Mouse (Mus musculus): ENCODE results near the gene Adssl1. TPM values are rescaled to one million over a fixed set of nuclear protein-coding genes. Genes with fewer than 3 reads are reported as not detected.

Gene Adssl1
- not detected for polyA plus RNA-seq (2014; fragmentation: Illumina TruSeq; extraction: RNeasy Lipid Tissue Mini Kit (QIAGEN cat#74804); ENCODE audit: low replicate concordance)

DNA sequence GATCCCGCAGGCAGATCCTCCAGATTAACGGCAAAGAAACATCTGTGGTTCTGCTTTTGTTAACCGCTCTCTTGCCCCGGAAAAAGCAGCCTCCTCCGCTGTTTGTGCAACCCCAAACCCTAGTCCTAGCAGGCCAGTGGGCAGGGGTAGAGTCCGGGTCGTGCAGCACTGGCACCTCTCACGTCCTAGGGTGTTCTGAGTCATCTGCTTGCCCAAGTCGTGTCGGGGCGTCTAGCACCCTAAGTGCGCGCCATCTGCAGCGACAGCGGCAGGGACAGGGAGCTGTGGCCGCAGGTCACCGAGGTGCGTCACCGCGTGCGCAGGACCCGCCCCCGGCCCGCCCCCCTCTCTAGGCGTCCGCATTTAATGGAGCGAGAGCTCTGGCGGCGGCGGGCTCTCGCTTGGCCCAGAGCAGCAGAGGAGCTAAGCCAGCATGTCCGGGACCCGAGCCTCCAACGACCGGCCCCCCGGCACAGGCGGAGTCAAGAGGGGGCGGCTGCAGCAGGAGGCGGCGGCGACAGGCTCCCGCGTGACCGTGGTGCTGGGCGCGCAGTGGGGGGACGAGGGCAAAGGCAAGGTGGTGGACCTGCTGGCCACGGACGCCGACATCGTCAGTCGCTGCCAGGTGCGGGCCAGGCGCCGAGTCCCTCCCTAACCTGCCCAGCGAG is at the start of gene Adssl1:
Gene Adssl1, plus strand, starts transcription at position 360 of the 668 bp plus-strand sequence.

DNA sequence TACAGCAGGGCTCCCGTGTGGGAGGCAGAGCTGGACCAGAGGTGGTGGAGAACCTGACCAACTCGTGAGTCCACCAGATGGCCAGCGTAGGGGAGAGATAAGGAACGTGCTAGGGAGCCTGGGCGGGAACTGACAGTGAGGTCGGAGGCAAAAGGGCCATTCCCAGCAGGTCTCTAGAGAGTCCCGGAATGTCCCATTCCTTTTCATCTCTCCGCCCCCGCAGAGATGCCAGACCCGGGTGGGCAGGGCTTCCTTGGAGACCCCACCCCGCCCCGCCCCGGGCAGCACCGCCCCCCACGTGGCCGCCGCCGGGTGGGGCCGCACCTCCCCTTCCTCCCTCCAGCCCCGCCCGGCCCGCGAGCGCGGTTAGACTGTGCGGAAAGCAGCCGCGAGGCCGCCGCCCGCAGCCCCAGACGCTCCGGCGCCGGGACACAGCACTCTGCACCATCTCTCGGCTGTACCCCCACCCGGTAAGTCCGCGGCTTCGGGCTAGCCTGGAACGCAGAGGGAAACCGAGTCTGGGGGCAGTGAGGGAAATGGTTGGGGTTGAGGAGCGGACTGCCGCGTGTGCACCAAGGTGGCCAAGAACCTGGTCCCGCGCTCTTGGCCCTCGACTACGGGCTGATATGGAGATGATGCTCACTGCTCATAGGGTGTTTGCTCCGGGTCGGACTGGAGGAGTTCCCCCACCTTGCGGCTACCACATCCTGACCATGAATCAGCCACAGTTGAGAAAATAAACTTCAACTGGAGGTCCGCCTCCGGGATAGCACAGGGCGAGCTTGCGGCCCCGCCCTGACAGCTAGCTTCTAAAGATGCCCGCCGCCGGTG is 31.2 kb upstream of the Adssl1 start, which contains the start of gene Inf2:
Gene Inf2, plus strand, starts transcription at position 359 of the 831 bp plus-strand sequence.

DNA sequence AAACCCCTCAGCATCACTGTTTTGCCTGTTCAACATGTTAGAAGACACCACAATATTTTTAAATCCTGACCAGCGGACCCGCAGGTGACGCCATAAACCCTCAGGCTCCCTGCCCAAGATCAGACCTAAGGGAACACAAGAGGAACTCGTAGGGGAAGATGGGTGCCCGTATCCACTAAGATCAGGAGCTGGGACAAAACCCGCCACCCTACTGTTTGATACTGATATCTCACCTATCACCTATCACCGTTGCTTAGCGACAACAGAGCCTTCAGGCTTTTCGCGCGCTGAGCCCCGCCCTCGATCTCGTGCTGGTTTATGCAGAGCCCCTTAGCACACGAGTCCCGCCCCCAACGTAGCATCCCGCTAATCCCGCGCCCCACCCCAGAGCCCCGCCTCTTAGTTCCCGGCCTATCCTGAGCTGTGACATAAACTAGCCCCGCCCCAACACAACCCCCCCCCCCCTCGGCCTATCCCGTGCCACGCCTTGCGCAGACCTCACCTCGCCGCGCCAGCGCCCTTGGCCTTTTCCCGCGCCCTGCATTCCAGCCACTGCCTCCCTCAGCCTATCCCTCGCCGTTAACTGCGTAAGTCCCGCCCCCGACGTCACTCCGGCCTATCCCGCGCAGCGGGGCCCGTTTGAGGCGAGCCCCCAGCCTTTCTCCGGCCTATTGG is 24.5 kb downstream of the Adssl1 start, which contains the start of gene Siva1:
Gene Siva1, plus strand, starts transcription at position 500 of the 675 bp plus-strand sequence.

DNA sequence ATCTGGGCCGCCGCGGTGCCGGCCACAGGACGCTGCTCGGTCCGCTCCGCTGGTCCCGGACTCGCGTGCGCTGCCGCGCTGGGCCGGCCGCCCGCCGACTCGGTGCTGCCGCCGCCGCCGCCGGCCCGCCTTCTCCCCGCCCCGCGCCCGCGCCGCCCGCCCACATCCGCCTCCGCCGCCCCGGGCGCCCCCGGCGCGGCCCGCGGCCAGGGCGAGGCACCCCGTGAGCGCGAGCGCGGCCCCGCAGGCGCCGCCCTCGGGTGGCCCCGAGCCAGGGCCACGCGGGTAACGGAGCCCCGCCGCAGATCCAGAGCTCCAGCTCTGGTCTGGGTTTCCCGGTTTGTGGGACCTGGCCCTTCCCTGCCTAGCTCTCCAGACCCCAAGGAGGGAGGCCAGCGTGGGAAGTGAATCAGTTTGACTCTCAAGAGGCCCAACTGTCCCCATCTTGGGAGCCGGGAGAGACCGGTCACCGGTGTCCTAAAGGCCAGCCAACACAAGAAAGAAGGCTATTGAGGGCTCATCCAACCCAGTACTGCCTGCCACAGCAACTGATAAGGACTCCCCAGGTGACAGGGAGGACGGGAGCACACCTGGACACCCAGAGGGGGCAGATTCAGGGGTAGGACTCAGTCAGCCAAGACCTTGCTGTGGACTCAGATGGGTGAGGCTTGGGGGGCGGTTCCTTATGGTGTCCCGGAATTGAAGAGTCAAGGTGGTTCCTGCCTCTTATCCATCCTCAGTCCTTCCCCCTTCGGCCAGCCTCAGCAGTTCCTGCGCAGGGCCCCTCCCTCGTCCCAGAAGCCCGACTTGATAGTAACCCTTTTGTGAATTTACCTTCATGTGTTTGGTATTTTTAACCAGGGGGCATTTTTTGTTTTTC is 54.5 kb downstream of the Adssl1 start, which contains the start of gene Akt1:
Gene Akt1, minus strand, starts transcription at position 753 of the 880 bp plus-strand sequence.

DNA sequence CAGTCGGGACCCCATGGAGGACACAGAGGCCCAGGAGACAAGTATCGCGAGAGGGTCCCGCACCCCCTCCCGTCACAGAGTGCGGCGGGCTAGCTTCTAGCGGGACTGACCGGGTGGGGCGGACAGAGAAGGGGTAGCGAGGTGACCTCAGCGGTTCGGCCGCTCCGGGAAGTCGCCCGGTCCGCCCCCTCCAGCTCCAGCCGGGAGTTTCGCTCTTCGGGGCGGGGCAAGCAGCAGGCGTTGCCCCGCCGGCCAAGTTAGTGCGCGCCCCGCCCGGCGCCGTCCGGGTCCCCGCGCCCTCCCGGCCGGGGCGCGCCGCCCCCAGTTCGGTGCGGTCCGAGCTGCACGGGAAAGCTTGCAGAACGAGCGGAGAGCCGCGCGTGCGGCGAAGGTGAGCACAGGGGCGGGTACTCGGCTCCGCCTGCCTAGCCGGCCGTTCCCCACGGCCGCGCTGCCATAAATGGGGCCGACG is 58.7 kb downstream of the Adssl1 start, which contains the start of gene Zbtb42:
Gene Zbtb42, plus strand, starts transcription at position 274 of the 472 bp plus-strand sequence.

Other genes with a start within 250 kb of the Adssl1 start
- not detected for gene A530016L24Rik, start 130.6 kb upstream of the Adssl1 start, polyA plus RNA-seq (2014; fragmentation: Illumina TruSeq; extraction: RNeasy Lipid Tissue Mini Kit (QIAGEN cat#74804); ENCODE audit: low replicate concordance)
- not detected for gene Tmem179, start 103.3 kb upstream of the Adssl1 start, polyA plus RNA-seq (2014; fragmentation: Illumina TruSeq; extraction: RNeasy Lipid Tissue Mini Kit (QIAGEN cat#74804); ENCODE audit: low replicate concordance)
- not detected for gene Inf2, start 31.3 kb upstream of the Adssl1 start, polyA plus RNA-seq (2014; fragmentation: Illumina TruSeq; extraction: RNeasy Lipid Tissue Mini Kit (QIAGEN cat#74804); ENCODE audit: low replicate concordance)
- gene Siva1, start 24.6 kb downstream of the Adssl1 start, polyA plus RNA-seq (2014; fragmentation: Illumina TruSeq; extraction: RNeasy Lipid Tissue Mini Kit (QIAGEN cat#74804); ENCODE audit: low replicate concordance), result not detected
- gene Akt1, start 54.8 kb downstream of the Adssl1 start, polyA plus RNA-seq (2014; fragmentation: Illumina TruSeq; extraction: RNeasy Lipid Tissue Mini Kit (QIAGEN cat#74804); ENCODE audit: low replicate concordance), result 3.2 TPM
- 0.56 TPM for gene Zbtb42, start 58.8 kb downstream of the Adssl1 start, polyA plus RNA-seq (2014; fragmentation: Illumina TruSeq; extraction: RNeasy Lipid Tissue Mini Kit (QIAGEN cat#74804); ENCODE audit: low replicate concordance)
- gene Cep170b, start 100.4 kb downstream of the Adssl1 start, polyA plus RNA-seq (2014; fragmentation: Illumina TruSeq; extraction: RNeasy Lipid Tissue Mini Kit (QIAGEN cat#74804); ENCODE audit: low replicate concordance), result 7.2 TPM
- 0.97 TPM for gene Pld4, start 140.6 kb downstream of the Adssl1 start, polyA plus RNA-seq (2014; fragmentation: Illumina TruSeq; extraction: RNeasy Lipid Tissue Mini Kit (QIAGEN cat#74804); ENCODE audit: low replicate concordance)
- 0.37 TPM for gene Ahnak2, start 182.6 kb downstream of the Adssl1 start, polyA plus RNA-seq (2014; fragmentation: Illumina TruSeq; extraction: RNeasy Lipid Tissue Mini Kit (QIAGEN cat#74804); ENCODE audit: low replicate concordance)
- gene Clba1, start 188.9 kb downstream of the Adssl1 start, polyA plus RNA-seq (2014; fragmentation: Illumina TruSeq; extraction: RNeasy Lipid Tissue Mini Kit (QIAGEN cat#74804); ENCODE audit: low replicate concordance), result 0.33 TPM
- gene Cdca4, start 209.4 kb downstream of the Adssl1 start, polyA plus RNA-seq (2014; fragmentation: Illumina TruSeq; extraction: RNeasy Lipid Tissue Mini Kit (QIAGEN cat#74804); ENCODE audit: low replicate concordance), result 8.3 TPM
- 0.63 TPM for gene Gpr132, start 248.2 kb downstream of the Adssl1 start, polyA plus RNA-seq (2014; fragmentation: Illumina TruSeq; extraction: RNeasy Lipid Tissue Mini Kit (QIAGEN cat#74804); ENCODE audit: low replicate concordance)

All from small intestine, adult 10 weeks (tissue).